Mouse (Mus musculus) MEL (cell line): Measurements from ENCODE around the gene Ppil6.

ENCODE experiments used
- BHLHE40 ChIP-seq: IDR thresholded peaks from 2 replicates; pipeline ENCODE4 v1.6.1; 2012; ENCODE audit warnings: low read depth, mild to moderate bottlenecking, inconsistent platforms, low read length, improper control_type of control experiment, borderline replicate concordance
- CTCF ChIP-seq, 3 experiments: IDR thresholded peaks in 2 of 3; conservative IDR thresholded peaks in 1 of 3; 2 replicates each; pipeline ENCODE4 v1.5.1; 2011 to 2012; ENCODE audit warnings: low read length in 3 of 3, low read depth in 2 of 3, mild to moderate bottlenecking in 2 of 3, improper control_type of control experiment in 1 of 3, inconsistent platforms in 1 of 3, mixed read lengths in 1 of 3, moderate library complexity in 1 of 3; ENCODE audit not compliant: control insufficient read depth in 1 of 3, insufficient read depth in 1 of 3, poor library complexity in 1 of 3, severe bottlenecking in 1 of 3
- GABPA ChIP-seq: IDR thresholded peaks from 2 replicates; pipeline ENCODE4 v1.6.1; 2012; ENCODE audit warnings: low read depth, mild to moderate bottlenecking, inconsistent platforms, low read length, improper control_type of control experiment, moderate library complexity
- MEF2A ChIP-seq: IDR thresholded peaks from 2 replicates; pipeline ENCODE4 v1.6.1; 2014; ENCODE audit warnings: low read depth, mild to moderate bottlenecking, inconsistent platforms, low read length, improper control_type of control experiment; ENCODE audit not compliant: poor library complexity, insufficient replicate concordance, severe bottlenecking; ENCODE audit errors: extremely low read depth
- MXI1 ChIP-seq: IDR thresholded peaks from 2 replicates; pipeline ENCODE4 v1.6.1; 2011; ENCODE audit warnings: mild to moderate bottlenecking, low read depth, low read length, improper control_type of control experiment
- POLR2A ChIP-seq, 2 experiments: IDR thresholded peaks; 2 replicates each; pipeline ENCODE4 v1.6.1; 2011 to 2012; ENCODE audit warnings: low read length in 2 of 2, mild to moderate bottlenecking in 2 of 2, control low read depth in 1 of 2, improper control_type of control experiment in 1 of 2, low read depth in 1 of 2, moderate library complexity in 1 of 2; ENCODE audit not compliant: control insufficient read depth in 1 of 2, insufficient read depth in 1 of 2, poor library complexity in 1 of 2
- USF2 ChIP-seq, 2 experiments: IDR thresholded peaks; 2 replicates each; pipeline ENCODE4 v1.6.1; 2011 to 2012; ENCODE audit warnings: improper control_type of control experiment in 2 of 2, low read length in 2 of 2, borderline replicate concordance in 1 of 2, inconsistent platforms in 1 of 2, low read depth in 1 of 2, mild to moderate bottlenecking in 1 of 2; ENCODE audit not compliant: insufficient read depth in 1 of 2

GRCm38 (mm10) chr10:41467325-41467724 is 22.9 kb upstream of the Ppil6 start:
- TF ChIP-seq GABPA (no peak), BHLHE40 (no peak), MXI1 (no peak), USF2 (IDR thresholded peaks at IDR 0.05; ENCODE audit: borderline replicate concordance in 1 of 2, insufficient read depth in 1 of 2, low read depth in 1 of 2, low read length in 2 of 2) (no peak), POLR2A (IDR thresholded peaks at IDR 0.05; ENCODE audit: control insufficient read depth in 1 of 2, insufficient read depth in 1 of 2, low read depth in 1 of 2, low read length in 2 of 2, poor library complexity in 1 of 2) (no peak), CTCF (IDR thresholded peaks at IDR 0.05 in 2 of 3, conservative IDR thresholded peaks at IDR 0.05 in 1 of 3; ENCODE audit: control insufficient read depth in 1 of 3, insufficient read depth in 1 of 3, low read depth in 2 of 3, low read length in 3 of 3, poor library complexity in 1 of 3, severe bottlenecking in 1 of 3) (no peak), MEF2A (no peak)
